Mouse (Mus musculus) liver, embryonic 11.5 days (tissue): ENCODE results near the gene Ddx43. TPM values are rescaled to one million over a fixed set of nuclear protein-coding genes. Genes with fewer than 3 reads are reported as not detected.
"Not testable (repeated sequence)": the region's sequence is repeated elsewhere in the genome, so short reads cannot be mapped to it uniquely, and the experiment has no call there.

Experiments used
- ATAC-seq: fragments of 200-750 bp; cut with Nextera tagmentation; replicated peaks from 2 replicates; pipeline ENCODE4 v1.8.0; 2017; ENCODE audit warnings: moderate number of reproducible peaks, mild to moderate bottlenecking, moderate TSS enrichment, moderate library complexity; ENCODE audit not compliant: low FRiP score
- DNase-seq: peaks from one replicate; pipeline ENCODE4 v3.0.0-alpha.2; 2017; ENCODE audit warnings: low spot score
- H3K27ac ChIP-seq: fragments of 300-500 bp; sonication (generic); 2 replicates; pipeline ENCODE4 v1.5.1; 2014; ENCODE audit warnings: mild to moderate bottlenecking, low read depth, low read length, control low read depth
- H3K27me3 ChIP-seq: fragments of 300-500 bp; sonication (generic); replicated peaks from 2 replicates; pipeline ENCODE4 v1.6.1; 2014; ENCODE audit warnings: low read length, mixed read lengths; ENCODE audit not compliant: control insufficient read depth, insufficient read depth
- H3K36me3 ChIP-seq: fragments of 300-500 bp; sonication (generic); 2 replicates; pipeline ENCODE4 v1.6.1; 2014; ENCODE audit warnings: mild to moderate bottlenecking, low read length, moderate library complexity, mixed read lengths; ENCODE audit not compliant: control insufficient read depth, insufficient read depth
- H3K4me1 ChIP-seq: fragments of 300-500 bp; sonication (generic); replicated peaks from 2 replicates; pipeline ENCODE4 v1.6.1; 2014; ENCODE audit warnings: low read length, mixed read lengths; ENCODE audit not compliant: control insufficient read depth, insufficient read depth
- H3K4me2 ChIP-seq: fragments of 300-500 bp; sonication (generic); 2 replicates; pipeline ENCODE4 v1.6.1; 2014; ENCODE audit warnings: mild to moderate bottlenecking, control low read depth, moderate library complexity
- H3K4me3 ChIP-seq: fragments of 300-500 bp; sonication (generic); 2 replicates; pipeline ENCODE4 v1.5.1; 2014; ENCODE audit warnings: low read depth, low read length, control low read depth
- H3K9ac ChIP-seq: fragments of 300-500 bp; sonication (generic); 2 replicates; pipeline ENCODE4 v1.6.1; 2014; ENCODE audit warnings: low read depth, low read length, control low read depth
- H3K9me3 ChIP-seq: fragments of 300-500 bp; sonication (generic); 2 replicates; pipeline ENCODE4 v1.6.1; 2016; ENCODE audit warnings: low read length, inconsistent platforms, mixed read lengths; ENCODE audit not compliant: control insufficient read depth
- WGBS: fragments of 180-500 bp; shearing (Covaris S2); extraction: QIAGEN DNeasy Blood & Tissue Kit; methylation state at CpG from one replicate; pipeline ENCODE4 v1.1.7; 2014; 5-methylcytosine and 5-hydroxymethylcytosine counted together
- polyA plus RNA-seq: library from polyadenylated mRNA; unstranded; fragments of >200 nt; fragmentation: Nextera tagmentation; extraction: Ambion mirVana; gene quantifications from 2 replicates; pipeline ENCODE4 v1.2.1, GENCODE M21; 2014

The Ddx43 gene
- polyA plus RNA-seq, 1 experiment from 2014 or later: 0.19 TPM

DNA sequence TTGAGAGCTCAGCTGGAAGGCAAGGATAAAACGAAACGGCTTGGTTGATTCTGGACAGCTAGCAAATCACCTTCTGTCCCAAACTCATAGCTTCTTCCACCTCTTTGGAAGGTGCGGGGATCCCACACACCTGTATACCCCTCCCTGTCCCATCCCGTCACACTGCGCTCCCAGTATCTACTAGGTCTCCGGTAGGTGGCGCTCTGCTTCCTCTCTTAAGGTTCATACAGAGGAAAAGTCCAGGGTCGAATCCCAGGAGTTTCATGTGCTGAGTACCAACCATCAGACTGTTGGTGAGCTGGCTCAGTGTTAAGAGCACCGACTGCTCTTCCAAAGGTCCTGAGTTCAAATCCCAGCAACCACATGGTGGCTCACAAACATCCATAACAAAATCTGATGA is 37.5 kb upstream of the Ddx43 start:
- DNase-seq (no peak), ATAC-seq (0 out of 2 replicates have a peak, but pooled peaks have one; percentile 41)
- Histone ChIP-seq H3K4me1 (no peaks in the 10 kb centered on the region), H3K9me3 (no peaks in the 10 kb centered on the region), H3K9ac (no peak overlapping the region), H3K36me3 (no peaks in the 10 kb centered on the region), H3K4me2 (no peak overlapping the region), H3K27ac (no peak overlapping the region), H3K27me3 (no peaks in the 10 kb centered on the region), H3K4me3 (no peak overlapping the region)
- WGBS: 12% methylated on average over 9 of the region's 9 CpGs

DNA sequence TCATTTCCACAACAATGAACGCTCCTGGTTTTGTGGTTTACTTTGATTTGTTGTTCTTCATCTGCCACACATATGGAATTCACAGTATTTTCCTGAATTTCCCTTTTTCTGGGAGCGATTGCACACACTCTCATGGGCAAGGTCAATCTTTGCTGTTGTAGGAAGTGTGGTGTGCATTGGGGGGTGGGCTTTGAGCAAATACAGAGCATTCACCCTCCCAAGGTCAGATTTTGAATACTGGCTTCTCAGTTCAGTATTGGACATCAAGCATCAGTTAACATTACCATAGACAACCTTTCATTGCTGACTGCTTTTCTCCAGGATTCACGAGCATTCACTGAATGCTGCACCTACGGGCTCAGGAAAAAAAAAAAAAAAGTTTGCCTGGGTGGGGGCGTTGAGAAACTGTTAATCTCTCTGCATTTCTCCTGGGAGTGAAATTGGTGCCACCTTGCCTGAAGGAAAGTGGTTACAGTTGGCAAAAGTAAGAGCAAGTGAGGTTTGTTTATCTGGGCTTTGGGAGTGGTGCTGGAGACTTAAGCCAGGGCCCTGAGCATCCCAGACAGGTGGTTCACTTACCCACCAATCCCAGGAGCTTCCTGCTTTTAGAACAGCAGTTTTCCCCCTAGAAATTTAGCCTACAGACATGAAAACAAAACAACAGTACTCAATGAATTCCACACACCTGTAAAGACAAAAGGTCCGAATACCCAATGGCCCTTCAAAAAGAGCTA is 35.7 kb upstream of the Ddx43 start:
- Histone ChIP-seq H3K9me3 (no peaks in the 10 kb centered on the region), H3K4me1 (no peaks in the 10 kb centered on the region), H3K4me3 (no peak overlapping the region), H3K27ac (no peak overlapping the region), H3K27me3 (no peaks in the 10 kb centered on the region), H3K4me2 (no peak overlapping the region), H3K36me3 (no peaks in the 10 kb centered on the region), H3K9ac (no peak overlapping the region)
- WGBS: 73% methylated on average over 6 of the region's 6 CpGs
- no peak for ATAC-seq
- DNase-seq: no peak

DNA sequence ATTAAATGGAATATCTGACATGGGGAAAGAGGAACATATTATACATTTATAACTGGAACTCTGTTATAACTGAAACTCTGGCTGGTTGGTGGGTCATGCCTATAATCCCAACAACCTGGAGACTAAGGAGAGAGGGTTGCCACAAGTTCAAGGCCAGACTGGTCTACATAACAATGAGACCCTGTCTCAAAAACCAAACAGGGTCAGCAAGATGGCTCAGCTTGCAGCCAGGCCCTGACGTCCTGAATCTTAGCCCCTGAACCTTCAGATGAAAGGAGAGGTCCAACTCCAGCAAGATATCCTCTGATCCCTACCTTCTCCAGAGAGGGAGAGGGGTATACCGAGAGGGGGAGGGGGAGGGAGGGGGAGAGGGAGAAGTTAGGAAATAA is 35.1 kb upstream of the Ddx43 start:
- DNase-seq (no peak), ATAC-seq (no peak)
- Histone ChIP-seq H3K9ac (no peak overlapping the region), H3K4me2 (no peak overlapping the region), H3K4me1 (no peaks in the 10 kb centered on the region), H3K4me3 (no peak overlapping the region), H3K27ac (no peak overlapping the region), H3K36me3 (no peaks in the 10 kb centered on the region), H3K9me3 (no peaks in the 10 kb centered on the region), H3K27me3 (no peaks in the 10 kb centered on the region)
- WGBS: 31% methylated on average over 2 of the region's 2 CpGs

DNA sequence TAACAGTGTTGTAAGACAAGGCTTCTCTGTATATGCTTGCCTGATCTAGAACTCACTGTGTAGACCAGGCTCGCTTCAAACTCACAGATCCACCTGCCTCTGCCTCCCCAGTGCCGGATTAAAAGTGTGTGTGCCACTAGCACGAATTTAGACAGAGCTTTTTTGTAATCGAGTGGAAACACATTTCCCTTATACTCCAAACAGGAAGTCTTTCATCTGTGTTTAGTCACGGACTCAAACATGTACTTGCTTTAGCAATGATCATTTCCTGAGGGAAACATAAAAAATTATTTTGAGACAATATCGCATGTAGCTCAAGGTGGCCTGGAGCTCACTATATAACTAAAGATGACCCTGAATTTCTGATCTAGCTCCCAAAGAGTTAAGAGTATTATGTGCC is 32.2 kb upstream of the Ddx43 start:
- 62% methylated on average over 6 of the region's 6 CpGs for WGBS
- no peak for DNase-seq
- Histone ChIP-seq H3K27ac (no peak overlapping the region), H3K9ac (no peak overlapping the region), H3K9me3 (no peaks in the 10 kb centered on the region), H3K36me3 (no peaks in the 10 kb centered on the region), H3K4me3 (no peak overlapping the region), H3K4me2 (no peak overlapping the region), H3K4me1 (no peaks in the 10 kb centered on the region), H3K27me3 (no peaks in the 10 kb centered on the region)
- no peak for ATAC-seq

DNA sequence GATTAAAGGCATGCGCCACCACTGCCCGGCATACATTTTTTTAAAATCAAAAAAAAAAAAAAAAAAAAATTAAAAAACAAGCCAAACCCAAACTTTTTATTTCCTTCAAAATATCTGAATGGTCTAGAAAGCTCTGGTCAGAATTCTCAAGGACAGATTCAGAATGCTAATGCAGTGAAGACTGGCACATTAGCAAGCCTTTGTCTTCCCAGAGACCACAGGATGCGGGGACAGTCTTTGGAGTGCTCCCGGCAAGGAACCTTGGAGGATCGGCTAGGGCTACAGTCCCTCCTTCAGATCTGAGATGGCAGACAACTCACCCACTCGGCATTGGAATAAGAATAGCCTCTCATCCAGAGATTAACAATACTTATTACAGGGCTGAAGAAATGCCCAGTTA is 30.9 kb upstream of the Ddx43 start:
- no peak overlapping the region for H3K4me3 ChIP-seq
- H3K4me1 ChIP-seq: no peaks in the 10 kb centered on the region
- H3K36me3 ChIP-seq: no peaks in the 10 kb centered on the region
- WGBS: 87% methylated on average over 6 of the region's 6 CpGs
- ATAC-seq (no peak), DNase-seq (no peak)
- no peaks in the 10 kb centered on the region for H3K27me3 ChIP-seq
- H3K9me3 ChIP-seq: no peaks in the 10 kb centered on the region
- no peak overlapping the region for H3K27ac ChIP-seq
- H3K4me2 ChIP-seq: no peak overlapping the region
- no peak overlapping the region for H3K9ac ChIP-seq

DNA sequence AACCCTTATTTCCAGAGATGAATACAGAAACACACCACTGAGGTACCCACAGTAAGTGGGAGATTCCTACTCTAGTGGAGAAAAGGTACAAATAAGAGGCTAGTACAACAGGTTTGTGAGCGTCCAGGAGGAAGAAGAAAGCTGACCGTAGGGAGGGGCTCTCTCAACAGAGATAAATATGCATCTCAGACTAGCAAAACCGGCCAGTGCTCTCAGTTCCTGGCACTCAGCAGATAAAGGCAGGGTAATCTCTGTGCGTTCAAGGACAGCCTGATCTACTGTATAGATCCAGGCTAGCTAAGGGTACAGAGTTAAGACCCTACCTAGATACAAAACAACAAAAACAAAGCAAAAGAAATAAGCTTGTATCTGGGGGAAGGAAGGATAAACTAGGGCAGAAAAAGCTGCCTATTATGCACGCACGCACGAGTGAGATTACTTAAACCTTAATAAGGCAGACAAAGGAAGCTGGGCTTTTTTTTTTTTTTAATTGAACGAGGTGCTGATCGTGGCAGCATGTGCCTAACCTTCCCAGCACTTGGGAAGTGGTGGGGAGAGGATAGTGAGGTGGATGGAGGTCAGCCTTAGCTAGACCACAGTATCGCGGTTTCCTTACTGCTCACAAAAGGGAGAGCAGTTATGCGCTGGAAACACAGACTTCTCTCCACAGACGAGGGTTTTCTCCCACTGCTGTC is 29.6 kb upstream of the Ddx43 start:
- ATAC-seq (no peak), DNase-seq (no peak)
- H3K4me1 ChIP-seq: no peaks in the 10 kb centered on the region
- H3K9me3 ChIP-seq: no peaks in the 10 kb centered on the region
- H3K4me2 ChIP-seq: no peak overlapping the region
- H3K27ac ChIP-seq: no peak overlapping the region
- WGBS: 50% methylated on average over 13 of the region's 13 CpGs
- no peak overlapping the region for H3K4me3 ChIP-seq
- no peaks in the 10 kb centered on the region for H3K27me3 ChIP-seq
- no peak overlapping the region for H3K9ac ChIP-seq
- no peaks in the 10 kb centered on the region for H3K36me3 ChIP-seq

DNA sequence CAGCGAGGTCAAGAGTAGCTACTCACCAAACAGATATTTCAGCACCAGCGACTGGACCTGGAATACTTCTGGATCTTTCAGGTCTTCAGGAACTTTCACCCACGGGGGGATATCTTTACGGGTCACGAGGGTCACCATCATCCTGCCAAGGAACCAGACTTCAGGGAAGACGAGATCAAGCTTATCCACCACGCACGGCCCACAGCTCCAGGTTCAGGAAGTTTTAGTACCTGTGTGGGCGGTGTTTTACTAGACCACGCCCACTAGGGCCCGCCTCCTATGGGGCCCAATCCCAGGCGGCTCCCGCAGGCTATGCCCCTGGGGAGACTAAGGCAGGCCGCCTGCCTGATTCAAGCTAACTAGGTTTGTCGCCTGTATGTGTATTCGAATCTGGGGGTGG is 27.6 kb upstream of the Ddx43 start, which contains the start of gene Dppa5a:
Dppa5a (minus strand) TSS at position 219 of the 400 bp plus-strand sequence.
- H3K4me3 ChIP-seq, H3K27me3 ChIP-seq, H3K9me3 ChIP-seq, H3K27ac ChIP-seq, DNase-seq, H3K4me2 ChIP-seq, H3K36me3 ChIP-seq, H3K4me1 ChIP-seq, H3K9ac ChIP-seq, ATAC-seq: not testable (repeated sequence)
- 82% methylated on average over 16 of the region's 16 CpGs for WGBS

DNA sequence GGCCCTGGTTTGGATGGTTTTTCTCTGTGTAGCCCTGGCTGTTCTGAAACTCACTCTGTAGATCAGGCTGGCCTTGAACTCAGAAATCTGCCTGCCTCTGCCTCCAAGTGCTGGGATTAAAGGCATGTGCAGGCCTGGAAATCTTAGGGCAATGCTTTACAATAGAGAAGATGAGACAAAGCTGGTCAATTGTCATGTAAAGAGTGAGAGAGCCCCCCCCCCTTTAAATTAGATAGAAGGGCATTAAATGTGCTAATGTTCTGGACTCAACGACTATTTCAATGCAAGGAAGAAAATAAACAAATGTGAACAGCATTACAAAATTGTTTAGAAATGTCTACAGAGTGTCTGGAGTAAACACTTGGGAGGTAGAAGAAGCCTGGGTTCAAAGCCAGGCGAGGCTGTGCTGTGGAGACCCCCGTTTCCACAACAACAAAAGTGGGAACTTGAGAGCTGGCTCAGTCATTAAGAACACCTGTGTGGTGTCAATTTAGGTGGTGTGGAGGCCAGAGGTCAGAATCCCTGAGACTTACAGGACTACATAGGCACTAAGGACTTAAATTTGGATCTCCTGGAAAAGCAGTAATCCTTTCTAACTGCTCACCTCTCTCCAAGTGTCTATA is 26.8 kb upstream of the Ddx43 start:
- H3K4me2 ChIP-seq: no peak overlapping the region
- no peaks in the 10 kb centered on the region for H3K9me3 ChIP-seq
- 74% methylated on average over 3 of the region's 3 CpGs for WGBS
- no peak overlapping the region for H3K9ac ChIP-seq
- H3K36me3 ChIP-seq: no peaks in the 10 kb centered on the region
- no peaks in the 10 kb centered on the region for H3K4me1 ChIP-seq
- ATAC-seq (no peak), DNase-seq (no peak)
- H3K27ac ChIP-seq: no peak overlapping the region
- H3K27me3 ChIP-seq: no peaks in the 10 kb centered on the region
- H3K4me3 ChIP-seq: no peak overlapping the region
